Mouse (Mus musculus) forebrain, embryonic 13.5 days (tissue): ENCODE data around the gene Bbs4. TPM values are rescaled to one million over a fixed set of nuclear protein-coding genes. Genes with fewer than 3 reads are reported as not detected.

Experiments
- ATAC-seq: fragments of 200-750 bp; cut with Nextera tagmentation; 2 replicates; pipeline ENCODE4 v1.8.0; 2017
- H3K27ac ChIP-seq: fragments of 300-500 bp; sonication (generic); 2 replicates; pipeline ENCODE4 v1.5.1; 2015; ENCODE audit warnings: inconsistent platforms, mild to moderate bottlenecking, moderate library complexity
- H3K27me3 ChIP-seq: fragments of 300-500 bp; sonication (generic); 2 replicates; pipeline ENCODE4 v1.6.1; 2015; ENCODE audit warnings: mild to moderate bottlenecking, inconsistent platforms
- H3K36me3 ChIP-seq: fragments of 300-500 bp; sonication (generic); 2 replicates; pipeline ENCODE4 v1.6.1; 2015; ENCODE audit warnings: mild to moderate bottlenecking, inconsistent platforms; ENCODE audit not compliant: poor library complexity, severe bottlenecking
- H3K4me1 ChIP-seq: fragments of 300-500 bp; sonication (generic); 2 replicates; pipeline ENCODE4 v1.6.1; 2015; ENCODE audit warnings: inconsistent platforms
- H3K4me2 ChIP-seq: fragments of 300-500 bp; sonication (generic); 2 replicates; pipeline ENCODE4 v1.6.1; 2015; ENCODE audit warnings: inconsistent platforms, mild to moderate bottlenecking, moderate library complexity
- H3K4me3 ChIP-seq: fragments of 300-500 bp; sonication (generic); 2 replicates; pipeline ENCODE4 v1.5.1; 2015; ENCODE audit warnings: mild to moderate bottlenecking, inconsistent platforms
- H3K9ac ChIP-seq: fragments of 300-500 bp; sonication (generic); 2 replicates; pipeline ENCODE4 v1.6.1; 2015; ENCODE audit warnings: mild to moderate bottlenecking, inconsistent platforms
- H3K9me3 ChIP-seq: fragments of 300-500 bp; sonication (generic); replicated peaks from 2 replicates; pipeline ENCODE4 v1.6.1; 2016; ENCODE audit warnings: inconsistent platforms
- polyA plus RNA-seq: library from polyadenylated mRNA; unstranded; fragments of >200 nt; fragmentation: Nextera tagmentation; extraction: Ambion mirVana; gene quantifications from 2 replicates; pipeline ENCODE4 v1.2.1, GENCODE M21; 2015

The Bbs4 gene
- polyA plus RNA-seq, 1 experiment from 2014 or later, result 33.5 TPM

- H3K9ac ChIP-seq, result no peak overlapping the region
- no peaks in the 10 kb centered on the region for H3K4me1 ChIP-seq
- ATAC-seq, result no peak
- H3K36me3 ChIP-seq, result no peaks in the 10 kb centered on the region
- H3K27me3 ChIP-seq, result no peaks in the 10 kb centered on the region
- no peak overlapping the region for H3K4me2 ChIP-seq
- H3K4me3 ChIP-seq, result no peak overlapping the region
- H3K9me3 ChIP-seq, result no peaks in the 10 kb centered on the region
- H3K27ac ChIP-seq, result no peak overlapping the region
Measured at GRCm38 (mm10) chr9:59273199-59273598, 80.1 kb downstream of the Bbs4 start.

Other genes with a start within 250 kb of the Bbs4 start
- gene Adpgk, start 62.0 kb downstream of the Bbs4 start, polyA plus RNA-seq, result 20.8 and 20.9 TPM in 2 replicates
- gene Arih1, start 133.1 kb upstream of the Bbs4 start, polyA plus RNA-seq, result 18.0 and 19.0 TPM in 2 replicates
- 35.8 and 38.8 TPM in 2 replicates for gene Hexa, start 186.0 kb upstream of the Bbs4 start, polyA plus RNA-seq
- 0.49 TPM in 1 of 2 replicates, not detected in the other for gene Tmem202, start 186.3 kb upstream of the Bbs4 start, polyA plus RNA-seq
- 19.5 and 25.5 TPM in 2 replicates for gene Celf6, start 224.4 kb upstream of the Bbs4 start, polyA plus RNA-seq